Mouse (Mus musculus) 3134 (cell line): ENCODE data around the gene Ampd2.

Experiments
- DNase-seq: peaks from one replicate; pipeline ENCODE4 v3.0.0-alpha.2; 2011; ENCODE audit warnings: low spot score; ENCODE audit not compliant: insufficient read length; ENCODE audit errors: extremely low read depth

The Ampd2 gene

GRCm38 (mm10) chr3:108070295-108071293, 15.9 kb downstream of the Ampd2 start:
- peak; percentile 56 for DNase-seq

- DNase-seq, result no peak
Measured at GRCm38 (mm10) chr3:108069231-108069870, 17.1 kb downstream of the Ampd2 start.

- DNase-seq, result no peak
Measured at GRCm38 (mm10) chr3:108068826-108069225, 17.6 kb downstream of the Ampd2 start.

- DNase-seq, result no peak
Measured at GRCm38 (mm10) chr3:108067370-108067934, 19.0 kb downstream of the Ampd2 start.

- no peak for DNase-seq
Measured at GRCm38 (mm10) chr3:108065551-108065950, 20.9 kb downstream of the Ampd2 start.

- DNase-seq, result no peak
Measured at GRCm38 (mm10) chr3:108064672-108065071, 21.8 kb downstream of the Ampd2 start.

GRCm38 (mm10) chr3:108062648-108063047, 23.8 kb downstream of the Ampd2 start:
- DNase-seq, result no peak

- no peak for DNase-seq
Measured at GRCm38 (mm10) chr3:108061420-108061819, 25.0 kb downstream of the Ampd2 start.

- no peak for DNase-seq
Measured at GRCm38 (mm10) chr3:108050493-108050892, 36.0 kb downstream of the Ampd2 start.

GRCm38 (mm10) chr3:108048306-108048705, 38.1 kb downstream of the Ampd2 start:
- DNase-seq, result no peak

GRCm38 (mm10) chr3:108046944-108047655, 39.4 kb downstream of the Ampd2 start:
- DNase-seq, result no peak

- DNase-seq, result no peak
Measured at GRCm38 (mm10) chr3:108044394-108045140, 41.9 kb downstream of the Ampd2 start, which contains the start of gene Gstm4. Gstm4 (minus strand) TSS chr3:108044894.

- DNase-seq, result no peak
Measured at GRCm38 (mm10) chr3:108033156-108033555, 53.3 kb downstream of the Ampd2 start.

- no peak for DNase-seq
Measured at GRCm38 (mm10) chr3:108032113-108032512, 54.3 kb downstream of the Ampd2 start.

- no peak for DNase-seq
Measured at GRCm38 (mm10) chr3:108028641-108029365, 57.6 kb downstream of the Ampd2 start.

- no peak for DNase-seq
Measured at GRCm38 (mm10) chr3:108026597-108026996, 59.9 kb downstream of the Ampd2 start.

- no peak for DNase-seq
Measured at GRCm38 (mm10) chr3:108026049-108026448, 60.4 kb downstream of the Ampd2 start.

GRCm38 (mm10) chr3:108025318-108025717, 61.1 kb downstream of the Ampd2 start:
- no peak for DNase-seq
